Mouse (Mus musculus) CH12.LX (cell line): Measurements from ENCODE around the gene Arhgef17. TPM values are rescaled to one million over a fixed set of nuclear protein-coding genes. Genes with fewer than 3 reads are reported as not detected.

ENCODE experiments used
- DNase-seq: peaks from one replicate; pipeline ENCODE4 v3.0.0-alpha.2; 2013; ENCODE audit errors: extremely low read depth
- H3K27ac ChIP-seq: 2 replicates; pipeline ENCODE4 v1.5.1; 2012; ENCODE audit warnings: low read depth, mild to moderate bottlenecking, control low read depth, moderate library complexity; ENCODE audit not compliant: insufficient read depth
- H3K27me3 ChIP-seq: replicated peaks from 2 replicates; pipeline ENCODE3; 2012; ENCODE audit warnings: inconsistent platforms
- H3K36me3 ChIP-seq, 2 experiments: replicated peaks in 1 of 2; 2 replicates each; pipeline versions ENCODE3 to v1.6.1; 2012; ENCODE audit warnings: inconsistent platforms in 1 of 2, low read length in 1 of 2, mild to moderate bottlenecking in 1 of 2, mixed read lengths in 1 of 2, moderate library complexity in 1 of 2; ENCODE audit not compliant: control insufficient read depth in 1 of 2, insufficient read depth in 1 of 2
- H3K4me1 ChIP-seq, 2 experiments: 2 replicates each; pipeline ENCODE4 v1.6.1; 2012; ENCODE audit warnings: inconsistent platforms in 1 of 2, moderate library complexity in 1 of 2; ENCODE audit not compliant: insufficient read depth in 2 of 2, control insufficient read depth in 1 of 2
- H3K4me2 ChIP-seq: 2 replicates; pipeline ENCODE4 v1.6.1; 2012; ENCODE audit warnings: low read depth, mild to moderate bottlenecking, control low read depth; ENCODE audit not compliant: poor library complexity, insufficient read depth, severe bottlenecking
- H3K4me3 ChIP-seq, 3 experiments: fragments of 150-350 bp in 1 of 3; sonication (generic) in 1 of 3; replicated peaks in 1 of 3; 2 replicates each; pipeline versions ENCODE3 to v1.5.1; 2011 to 2012; ENCODE audit warnings: low read depth in 2 of 3, low read length in 2 of 3, mild to moderate bottlenecking in 2 of 3, moderate library complexity in 2 of 3, control low read depth in 1 of 3, improper control_type of control experiment in 1 of 3, inconsistent platforms in 1 of 3, mixed read lengths in 1 of 3; ENCODE audit not compliant: poor library complexity in 1 of 3
- H3K79me2 ChIP-seq: replicated peaks from 2 replicates; pipeline ENCODE4 v1.6.1; 2012; ENCODE audit warnings: mild to moderate bottlenecking, moderate library complexity; ENCODE audit not compliant: control insufficient read depth, poor library complexity, insufficient read depth, severe bottlenecking; ENCODE audit errors: extremely low read depth
- H3K9ac ChIP-seq: 2 replicates; pipeline ENCODE4 v1.6.1; 2012; ENCODE audit warnings: low read depth, mild to moderate bottlenecking, control low read depth, moderate library complexity; ENCODE audit not compliant: insufficient read depth
- H3K9me3 ChIP-seq: replicated peaks from 2 replicates; pipeline ENCODE3; 2012; ENCODE audit warnings: low read length, inconsistent platforms, mixed read lengths
- BHLHE40 ChIP-seq: IDR thresholded peaks from 2 replicates; pipeline ENCODE4 v1.6.1; 2011; ENCODE audit warnings: mild to moderate bottlenecking, low read depth, low read length, improper control_type of control experiment
- CHD2 ChIP-seq: IDR thresholded peaks from 2 replicates; pipeline ENCODE4 v1.6.1; 2011; ENCODE audit warnings: low read length, improper control_type of control experiment
- CTCF ChIP-seq, 2 experiments: IDR thresholded peaks in 1 of 2; conservative IDR thresholded peaks in 1 of 2; 2 replicates each; pipeline ENCODE4 v1.5.1; 2011 to 2012; ENCODE audit warnings: low read depth in 2 of 2, low read length in 2 of 2, improper control_type of control experiment in 1 of 2, inconsistent platforms in 1 of 2, mild to moderate bottlenecking in 1 of 2, moderate library complexity in 1 of 2
- E2F4 ChIP-seq: IDR thresholded peaks from 2 replicates; pipeline ENCODE4 v1.6.1; 2011; ENCODE audit warnings: low read depth, low read length, improper control_type of control experiment; ENCODE audit not compliant: insufficient replicate concordance
- ELF1 ChIP-seq: IDR thresholded peaks from 2 replicates; pipeline ENCODE4 v1.6.1; 2014; ENCODE audit warnings: low read depth, mild to moderate bottlenecking, inconsistent platforms, low read length, improper control_type of control experiment
- EP300 ChIP-seq: IDR thresholded peaks from 2 replicates; pipeline ENCODE4 v1.6.1; 2011; ENCODE audit warnings: low read length, improper control_type of control experiment
- GABPA ChIP-seq: IDR thresholded peaks from 2 replicates; pipeline ENCODE4 v1.6.1; 2012; ENCODE audit warnings: low read depth, low read length, improper control_type of control experiment, inconsistent platforms; ENCODE audit not compliant: insufficient replicate concordance
- HCFC1 ChIP-seq: IDR thresholded peaks from 2 replicates; pipeline ENCODE4 v1.6.1; 2012; ENCODE audit warnings: low read depth, mild to moderate bottlenecking, inconsistent platforms, low read length, improper control_type of control experiment
- IRF4 ChIP-seq: IDR thresholded peaks from 2 replicates; pipeline ENCODE4 v1.6.1; 2014; ENCODE audit warnings: low read depth, mild to moderate bottlenecking, inconsistent platforms, low read length, improper control_type of control experiment
- JUN ChIP-seq: IDR thresholded peaks from 2 replicates; pipeline ENCODE4 v1.6.1; 2011; ENCODE audit warnings: low read depth, mild to moderate bottlenecking, low read length, improper control_type of control experiment, moderate library complexity; ENCODE audit not compliant: insufficient read depth
- KAT2A ChIP-seq: IDR thresholded peaks from 2 replicates; pipeline ENCODE4 v1.6.1; 2012; ENCODE audit warnings: low read length, improper control_type of control experiment, inconsistent platforms; ENCODE audit not compliant: insufficient replicate concordance
- MAFK ChIP-seq: IDR thresholded peaks from 2 replicates; pipeline ENCODE4 v1.6.1; 2011; ENCODE audit warnings: low read length, improper control_type of control experiment; ENCODE audit not compliant: insufficient replicate concordance
- MAX ChIP-seq: IDR thresholded peaks from 2 replicates; pipeline ENCODE4 v1.6.1; 2011; ENCODE audit warnings: low read length, improper control_type of control experiment
- MAZ ChIP-seq: IDR thresholded peaks from 2 replicates; pipeline ENCODE4 v1.6.1; 2012; ENCODE audit warnings: low read depth, mild to moderate bottlenecking, inconsistent platforms, low read length, improper control_type of control experiment, moderate library complexity
- MXI1 ChIP-seq: IDR thresholded peaks from 2 replicates; pipeline ENCODE4 v1.6.1; 2011; ENCODE audit warnings: mild to moderate bottlenecking, low read depth, low read length, improper control_type of control experiment
- MYC ChIP-seq: IDR thresholded peaks from 2 replicates; pipeline ENCODE4 v1.6.1; 2011; ENCODE audit warnings: low read depth, mild to moderate bottlenecking, improper control_type of control experiment, low read length
- NELFE ChIP-seq: IDR thresholded peaks from 2 replicates; pipeline ENCODE4 v1.6.1; 2011; ENCODE audit warnings: low read depth, low read length, improper control_type of control experiment
- NRF1 ChIP-seq: IDR thresholded peaks from 2 replicates; pipeline ENCODE4 v1.6.1; 2014; ENCODE audit warnings: low read depth, mild to moderate bottlenecking, inconsistent platforms, low read length, improper control_type of control experiment, moderate library complexity
- POLR2A ChIP-seq: IDR thresholded peaks from 2 replicates; pipeline ENCODE4 v1.6.1; 2011; ENCODE audit warnings: low read depth, mild to moderate bottlenecking, improper control_type of control experiment, low read length
- POLR2AphosphoS2 ChIP-seq: IDR thresholded peaks from 2 replicates; pipeline ENCODE4 v1.6.1; 2011; ENCODE audit warnings: low read depth, low read length, improper control_type of control experiment
- RAD21 ChIP-seq: IDR thresholded peaks from 2 replicates; pipeline ENCODE4 v1.6.1; 2011; ENCODE audit warnings: low read depth, mild to moderate bottlenecking, low read length, improper control_type of control experiment, moderate library complexity
- RCOR1 ChIP-seq: conservative IDR thresholded peaks from 2 replicates; pipeline ENCODE4 v1.6.1; 2012; ENCODE audit warnings: low read depth, mild to moderate bottlenecking, inconsistent platforms, low read length, improper control_type of control experiment
- SMC3 ChIP-seq: IDR thresholded peaks from 2 replicates; pipeline ENCODE4 v1.6.1; 2011; ENCODE audit warnings: low read depth, low read length, improper control_type of control experiment
- UBTF ChIP-seq: IDR thresholded peaks from 2 replicates; pipeline ENCODE4 v1.6.1; 2012; ENCODE audit warnings: low read depth, mild to moderate bottlenecking, inconsistent platforms, low read length, improper control_type of control experiment, moderate library complexity
- USF2 ChIP-seq: conservative IDR thresholded peaks from 2 replicates; pipeline ENCODE4 v1.6.1; 2011; ENCODE audit warnings: low read depth, low read length, improper control_type of control experiment
- ZC3H11A ChIP-seq: IDR thresholded peaks from 2 replicates; pipeline ENCODE4 v1.6.1; 2012; ENCODE audit warnings: low read depth, mild to moderate bottlenecking, inconsistent platforms, low read length, improper control_type of control experiment
- ZKSCAN1 ChIP-seq: IDR thresholded peaks from 2 replicates; pipeline ENCODE4 v1.6.1; 2012; ENCODE audit warnings: low read depth, inconsistent platforms, low read length, improper control_type of control experiment, borderline replicate concordance
- ZMIZ1 ChIP-seq: IDR thresholded peaks from 2 replicates; pipeline ENCODE4 v1.6.1; 2012; ENCODE audit warnings: low read depth, mild to moderate bottlenecking, inconsistent platforms, low read length, improper control_type of control experiment
- ZNF384 ChIP-seq: IDR thresholded peaks from 2 replicates; pipeline ENCODE4 v1.6.1; 2012; ENCODE audit warnings: low read depth, low read length, improper control_type of control experiment, inconsistent platforms
- dilution Hi-C: fragments of 300-500 bp; cut with MboI; formaldehyde crosslinking; loops from 2 replicates; pipeline ENCODE4 v1.14.3; 2020; ENCODE audit warnings: low sequenced_read_pairs; ENCODE audit not compliant: extremely low pct_unique_long_range_greater_than_20kb, extremely low pct_ligation_motif_present
- in situ Hi-C: fragments of 300-500 bp; cut with MboI; formaldehyde crosslinking; loops from 3 replicates; pipeline ENCODE4 v1.14.3; 2019; ENCODE audit warnings: low sequenced_read_pairs, low pct_ligation_motif_present, low pct_unique_long_range_greater_than_20kb, mixed read lengths
- polyA plus RNA-seq: library from polyadenylated mRNA; unstranded; fragments of >175 nt; gene quantifications from 2 replicates; pipeline ENCODE4 v1.2.1, GENCODE M21; 2012; ENCODE audit warnings: low read depth; ENCODE audit not compliant: insufficient read length
- total RNA-seq, 2 experiments: library from RNA; depleted of rRNA; stranded (reverse); fragments of 300-350 nt in 1 of 2; fragments of >200 nt in 1 of 2; gene quantifications; 2 replicates each; pipeline ENCODE4 v1.2.3; 2012 to 2014

Arhgef17 gene
- total and polyA plus RNA-seq, 3 experiments, result 2.3 to 6.7 (median 5.6) TPM

DNA sequence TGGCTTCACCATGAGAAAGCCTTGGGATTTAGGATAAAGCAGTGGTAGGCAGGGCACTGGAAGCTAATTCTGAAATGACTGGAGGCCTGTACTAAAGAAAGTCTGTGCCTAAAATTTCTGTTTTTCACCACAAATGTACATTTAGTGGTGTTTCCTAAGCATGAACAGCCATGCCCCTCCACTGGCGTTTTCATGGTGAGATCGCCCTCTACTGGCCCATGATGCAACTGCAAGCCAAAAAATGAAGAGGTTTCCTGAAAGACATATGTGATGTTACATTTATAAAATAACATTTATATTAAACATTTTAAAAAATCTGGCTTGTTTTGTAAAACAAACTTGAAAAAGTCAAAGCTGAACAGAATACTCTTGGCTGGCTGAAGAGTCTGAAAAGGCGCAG is 45.4 kb downstream of the Arhgef17 start:
- Histone ChIP-seq H3K4me2 (no peak overlapping the region), H3K27ac (no peak overlapping the region), H3K79me2 (no peaks in the 10 kb centered on the region), H3K36me3 (peaks cover 15 to 50% of the 10 kb centered on the region in 2 experiments), H3K27me3 (no peaks in the 10 kb centered on the region), H3K4me1 (peaks cover 9 to 16% of the 10 kb centered on the region in 2 experiments), H3K9ac (no peak overlapping the region)
- DNase-seq, result peak; percentile 59
- TF ChIP-seq CHD2, result no peak
- no peak for TF ChIP-seq NELFE
- no peak for TF ChIP-seq KAT2A
- TF ChIP-seq GABPA, result no peak
- TF ChIP-seq ZNF384, result no peak
- peak; percentile 95 for TF ChIP-seq RAD21
- peak; percentile 92 to 96 for TF ChIP-seq CTCF (conservative IDR thresholded peaks at IDR 0.05 in 1 of 2, IDR thresholded peaks at IDR 0.05 in 1 of 2; ENCODE audit: low read depth in 2 of 2, low read length in 2 of 2)
- TF ChIP-seq JUN, result no peak
- no peak for TF ChIP-seq NRF1
- TF ChIP-seq MAZ, result no peak
- TF ChIP-seq HCFC1, result no peak
- TF ChIP-seq POLR2A, result no peak
- no peak for TF ChIP-seq ELF1
- no peak for TF ChIP-seq USF2
- peak; percentile 69; the same call in 1 of the 2 replicates for TF ChIP-seq MYC
- TF ChIP-seq MAX, result no peak
- no peak for TF ChIP-seq E2F4
- no peak for TF ChIP-seq UBTF
- TF ChIP-seq SMC3, result peak; percentile 89
- no peak for TF ChIP-seq BHLHE40
- no peak for TF ChIP-seq ZKSCAN1
- no peak for TF ChIP-seq EP300
- TF ChIP-seq MXI1, result no peak
- TF ChIP-seq POLR2AphosphoS2, result no peak
- peak; percentile 43 for TF ChIP-seq ZC3H11A
- no peak for TF ChIP-seq MAFK
- TF ChIP-seq RCOR1, result no peak
- 0 out of 2 replicates have a peak, but pooled peaks have one; percentile 18 for TF ChIP-seq IRF4
- TF ChIP-seq ZMIZ1, result no peak
- TF ChIP-seq, all 38 proteins: peak for 6
- dilution Hi-C loops (no loop called here), in situ Hi-C loops (loop anchor here (5.0 kb wide), 1 partner anchor 199 kb away; no protein-coding TSS in a partner anchor)
- no peak overlapping the region for H3K4me3 ChIP-seq
- H3K9me3 ChIP-seq, result no peaks in the 10 kb centered on the region
